In the genomic region with DNA sequence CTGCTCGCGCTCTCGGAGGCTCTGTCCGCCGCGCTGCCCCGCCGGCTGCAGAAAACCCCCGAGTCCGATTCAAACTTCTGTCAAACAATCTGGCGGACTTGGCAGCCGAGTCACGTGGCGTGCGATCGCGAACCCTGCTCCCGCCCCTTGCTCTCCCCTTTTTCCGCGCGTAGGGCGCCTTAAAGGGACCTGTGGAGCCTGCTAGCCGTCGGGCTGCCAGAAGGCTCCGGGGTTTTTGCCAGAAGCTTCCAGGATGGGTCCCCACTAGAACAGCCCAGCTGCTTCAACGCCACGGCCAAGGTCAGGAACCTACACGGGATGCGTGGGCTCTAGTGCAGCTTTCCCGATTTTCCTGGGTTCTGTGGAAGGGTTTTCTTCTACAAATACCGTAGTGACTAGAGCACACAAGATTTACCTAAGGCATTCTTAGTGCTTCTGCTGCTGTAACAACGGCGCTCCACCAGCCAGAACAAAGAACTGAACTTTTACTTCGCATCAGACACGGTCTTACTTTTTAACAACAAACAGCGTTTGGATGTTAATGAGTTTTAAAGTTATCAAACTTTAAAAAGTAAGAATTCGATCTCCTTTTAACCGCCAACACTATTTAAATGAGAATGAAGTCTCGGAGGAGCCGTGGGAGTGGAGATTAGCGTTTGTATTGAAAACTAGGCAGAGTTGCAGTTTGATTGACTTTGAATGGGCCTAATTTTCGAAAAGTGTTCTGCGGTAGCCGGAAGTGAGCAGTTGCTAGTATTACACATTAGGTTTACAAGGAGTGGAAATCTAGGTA, we compare ENCODE assay signal across 7 mouse cellular contexts. TPM values are rescaled to one million over a fixed set of nuclear protein-coding genes. Genes with fewer than 3 reads are reported as not detected.
DNase-seq lines count a peak whose midpoint lies in the region; ATAC-seq and TF ChIP-seq lines count a peak whose summit lies in the region.

A gene (minus strand): TSS at position 91 of the 793 bp plus-strand sequence.

- peak within 1 kb of the TSS; percentile 56 for H3K9ac ChIP-seq in forebrain, embryonic 14.5 days (ENCODE audit: low read length)
- H3K9ac ChIP-seq in hindbrain, embryonic 13.5 days = peak within 1 kb of the TSS; percentile 62
- H3K9ac ChIP-seq in limb, embryonic 15.5 days = peak within 1 kb of the TSS; percentile 43
- 0 out of 2 replicates have a peak within 1 kb of the TSS, but pooled peaks have one; percentile 19 for H3K9ac ChIP-seq in midbrain, postnatal 0 days (replicated peaks; ENCODE audit: low read length, poor library complexity, severe bottlenecking)

- peak within 1 kb of the TSS; percentile 71 for H3K4me2 ChIP-seq in forebrain, embryonic 14.5 days (ENCODE audit: low read length)
- peak within 1 kb of the TSS; percentile 60 for H3K4me2 ChIP-seq in hindbrain, embryonic 13.5 days
- peak within 1 kb of the TSS; percentile 90 for H3K4me2 ChIP-seq in limb, embryonic 15.5 days
- peak within 1 kb of the TSS; percentile 53 for H3K4me2 ChIP-seq in midbrain, postnatal 0 days (ENCODE audit: low read depth, low read length, poor library complexity, severe bottlenecking)

- no peak within 1 kb of the TSS for H3K27ac ChIP-seq in forebrain, embryonic 14.5 days (ENCODE audit: low read depth, low read length)
- no peak within 1 kb of the TSS for H3K27ac ChIP-seq in hindbrain, embryonic 13.5 days
- H3K27ac ChIP-seq in limb, embryonic 15.5 days = no peak within 1 kb of the TSS
- no peak within 1 kb of the TSS for H3K27ac ChIP-seq in midbrain, postnatal 0 days (ENCODE audit: low read depth, low read length)

- no peaks in the 10 kb centered on the region for H3K9me3 ChIP-seq in forebrain, embryonic 14.5 days (replicated peaks; ENCODE audit: control insufficient read depth, low read length)
- H3K9me3 ChIP-seq in hindbrain, embryonic 13.5 days = no peaks in the 10 kb centered on the region
- no peaks in the 10 kb centered on the region for H3K9me3 ChIP-seq in limb, embryonic 15.5 days
- no peaks in the 10 kb centered on the region for H3K9me3 ChIP-seq in midbrain, postnatal 0 days (ENCODE audit: low read length)

- no peaks in the 10 kb centered on the region for H3K36me3 ChIP-seq in forebrain, embryonic 14.5 days (ENCODE audit: control insufficient read depth, insufficient read depth, low read length)
- no peaks in the 10 kb centered on the region for H3K36me3 ChIP-seq in hindbrain, embryonic 13.5 days
- no peaks in the 10 kb centered on the region for H3K36me3 ChIP-seq in limb, embryonic 15.5 days
- H3K36me3 ChIP-seq in midbrain, postnatal 0 days (ENCODE audit: insufficient read depth, low read length) = no peaks in the 10 kb centered on the region

- ATAC-seq in CD4-positive, CD25-positive, alpha-beta regulatory T cell, adult 4 months = peak; percentile 82
- ATAC-seq in forebrain, embryonic 14.5 days = peak; percentile 70
- peak; percentile 7; the same call in 1 of the 2 replicates for ATAC-seq in hindbrain, embryonic 13.5 days (ENCODE audit: low FRiP score)
- peak; percentile 40; the same call in 1 of the 2 replicates for ATAC-seq in limb, embryonic 15.5 days (ENCODE audit: insufficient number of reproducible peaks, low FRiP score, low TSS enrichment, low read depth)
- ATAC-seq in midbrain, postnatal 0 days (ENCODE audit: low FRiP score) = peak; percentile 49; the same call in 1 of the 2 replicates

- 1% methylated on average over 44 of the region's 44 CpGs for WGBS in forebrain, embryonic 14.5 days
- 3% methylated on average over 44 of the region's 44 CpGs for WGBS in hindbrain, embryonic 13.5 days
- 5% methylated on average over 42 of the region's 44 CpGs for WGBS in limb, embryonic 15.5 days
- 3% methylated on average over 35 of the region's 44 CpGs for WGBS in midbrain, postnatal 0 days

- H3K4me3 ChIP-seq in forebrain, embryonic 14.5 days (ENCODE audit: low read depth, low read length) = peak within 1 kb of the TSS; percentile 40
- H3K4me3 ChIP-seq in hindbrain, embryonic 13.5 days = peak within 1 kb of the TSS; percentile 40
- H3K4me3 ChIP-seq in limb, embryonic 15.5 days = peak within 1 kb of the TSS; percentile 47
- H3K4me3 ChIP-seq in midbrain, postnatal 0 days (ENCODE audit: low read depth, low read length) = peak within 1 kb of the TSS; percentile 37

- no peak for TF ChIP-seq CTCF in midbrain, postnatal 0 days (IDR thresholded peaks at IDR 0.05)

- peak; percentile 85 for DNase-seq in R1 (ENCODE audit: low read depth, low spot score)
- peak; percentile 69 for DNase-seq in forebrain, embryonic 14.5 days (ENCODE audit: low spot score)
- peak; percentile 45 for DNase-seq in midbrain, postnatal 0 days (ENCODE audit: low spot score)
- DNase-seq in layer of hippocampus, postnatal 14 days (ENCODE audit: low spot score in 2 of 2) = no peak

- peaks cover 9% of the 10 kb centered on the region; the same call in 1 of the 2 replicates for H3K4me1 ChIP-seq in forebrain, embryonic 14.5 days (ENCODE audit: control insufficient read depth, insufficient read depth, low read length)
- H3K4me1 ChIP-seq in hindbrain, embryonic 13.5 days (replicated peaks) = peaks cover 12% of the 10 kb centered on the region
- peaks cover 15% of the 10 kb centered on the region for H3K4me1 ChIP-seq in limb, embryonic 15.5 days
- H3K4me1 ChIP-seq in midbrain, postnatal 0 days (ENCODE audit: insufficient read depth, low read length) = no peaks in the 10 kb centered on the region

- peaks cover 30% of the 10 kb centered on the region for H3K27me3 ChIP-seq in forebrain, embryonic 14.5 days (replicated peaks; ENCODE audit: control insufficient read depth, insufficient read depth, low read length)
- peaks cover 71% of the 10 kb centered on the region for H3K27me3 ChIP-seq in hindbrain, embryonic 13.5 days
- H3K27me3 ChIP-seq in limb, embryonic 15.5 days = peaks cover 58% of the 10 kb centered on the region
- peaks cover 29% of the 10 kb centered on the region for H3K27me3 ChIP-seq in midbrain, postnatal 0 days (ENCODE audit: insufficient read depth, low read length)

RNA-seq across cellular contexts. Expression of the gene that starts here (rescaled TPM):
- polyA plus RNA-seq in CD4-positive, CD25-positive, alpha-beta regulatory T cell, adult 4 months (2017; shearing (Covaris generic)) = under 1 TPM in 1 of 2 experiments, not detected in 1; 0.08 TPM
- 1.5 and 1.8 TPM in 2 replicates for polyA plus RNA-seq in forebrain, embryonic 14.5 days (2014; fragmentation: Nextera tagmentation; extraction: Ambion mirVana)
- polyA plus RNA-seq in hindbrain, embryonic 13.5 days (2015; fragmentation: Nextera tagmentation; extraction: Ambion mirVana) = 0.34 and 0.43 TPM in 2 replicates
- polyA plus RNA-seq in limb, embryonic 15.5 days (2015; fragmentation: Nextera tagmentation; extraction: Ambion mirVana) = 2.8 and 7.6 TPM in 2 replicates
- 0.42 and 0.55 TPM in 2 replicates for total RNA-seq in midbrain, postnatal 0 days (2014; rRNA removed)
- 0.10 and 0.17 TPM in 2 replicates for polyA plus RNA-seq in midbrain, postnatal 0 days (2015; fragmentation: Nextera tagmentation; extraction: Ambion mirVana)
- total RNA-seq in layer of hippocampus, postnatal 14 days (2021) = 1 to 10 TPM; 1.8 to 2.6 TPM

Comparison
In these comparisons a context has a peak if more than half of its experiments do, and no peak if none do; other contexts are left out.
1. Peak in ATAC-seq in CD4-positive, CD25-positive, alpha-beta regulatory T cell, adult 4 months; RNA of the gene not detected or under 1 TPM.
2. Peak in ATAC-seq, H3K4me3 ChIP-seq, H3K9ac ChIP-seq and H3K4me2 ChIP-seq in hindbrain, embryonic 13.5 days; RNA of the gene not detected or under 1 TPM.
3. Peak in DNase-seq, ATAC-seq, H3K4me3 ChIP-seq, H3K9ac ChIP-seq and H3K4me2 ChIP-seq in midbrain, postnatal 0 days; RNA of the gene not detected or under 1 TPM.
4. ATAC-seq: peak in every context shown above with its lines; median percentile 82 in CD4-positive, CD25-positive, alpha-beta regulatory T cell, adult 4 months; 70 in forebrain, embryonic 14.5 days; 49 in midbrain, postnatal 0 days; 40 in limb, embryonic 15.5 days; 7 in hindbrain, embryonic 13.5 days.
5. DNase-seq: peak in R1 (single experiment) and forebrain, embryonic 14.5 days (single experiment); none in layer of hippocampus, postnatal 14 days (0 of 2).
6. Peak in every context shown above with its lines, with median percentiles within 50 percentile points of each other: H3K4me2 ChIP-seq, H3K4me3 ChIP-seq and H3K9ac ChIP-seq.